Mouse (Mus musculus) lung, embryonic 14.5 days (tissue): ENCODE measurements around the gene Myh8. TPM values are rescaled to one million over a fixed set of nuclear protein-coding genes. Genes with fewer than 3 reads are reported as not detected.
A peak's percentile ranks its signal among the peaks of the same experiment; 100 is the strongest.

Source experiments
- ATAC-seq: fragments of 200-750 bp; cut with Nextera tagmentation; 2 replicates; pipeline ENCODE4 v1.8.0; 2017; ENCODE audit warnings: mild to moderate bottlenecking, moderate TSS enrichment, moderate library complexity; ENCODE audit not compliant: insufficient read depth
- DNase-seq: peaks from one replicate; pipeline ENCODE4 v3.0.0-alpha.2; 2015
- H3K27ac ChIP-seq: fragments of 300-500 bp; sonication (generic); 2 replicates; pipeline ENCODE4 v1.5.1; 2014; ENCODE audit warnings: low read depth, mild to moderate bottlenecking, moderate library complexity
- H3K27me3 ChIP-seq: fragments of 300-500 bp; sonication (generic); 2 replicates; pipeline ENCODE4 v1.6.1; 2014; ENCODE audit warnings: low read length, control low read depth; ENCODE audit not compliant: insufficient read depth
- H3K36me3 ChIP-seq: fragments of 300-500 bp; sonication (generic); 2 replicates; pipeline ENCODE4 v1.6.1; 2014; ENCODE audit warnings: control low read depth; ENCODE audit not compliant: insufficient read depth
- H3K4me1 ChIP-seq: fragments of 300-500 bp; sonication (generic); 2 replicates; pipeline ENCODE4 v1.6.1; 2014; ENCODE audit warnings: antibody characterized with exemption, control low read depth; ENCODE audit not compliant: insufficient read depth
- H3K4me2 ChIP-seq: fragments of 300-500 bp; sonication (generic); 2 replicates; pipeline ENCODE4 v1.6.1; 2014; ENCODE audit warnings: mild to moderate bottlenecking
- H3K4me3 ChIP-seq: fragments of 300-500 bp; sonication (generic); 2 replicates; pipeline ENCODE4 v1.5.1; 2014; ENCODE audit warnings: low read depth, low read length
- H3K9ac ChIP-seq: fragments of 300-500 bp; sonication (generic); 2 replicates; pipeline ENCODE4 v1.6.1; 2014
- H3K9me3 ChIP-seq: fragments of 300-500 bp; sonication (generic); 2 replicates; pipeline ENCODE4 v1.6.1; 2016; ENCODE audit warnings: low read depth, low read length, control low read depth
- CTCF ChIP-seq: IDR thresholded peaks from 2 replicates; pipeline ENCODE4 v1.5.1; 2016; ENCODE audit warnings: antibody characterized with exemption, low read depth
- WGBS: fragments of 180-500 bp; shearing (Covaris S2); extraction: QIAGEN DNeasy Blood & Tissue Kit; methylation state at CpG from one replicate; pipeline ENCODE4 v1.1.7; 2014; 5-methylcytosine and 5-hydroxymethylcytosine counted together
- polyA plus RNA-seq: library from polyadenylated mRNA; unstranded; fragments of >200 nt; fragmentation: Nextera tagmentation; extraction: Ambion mirVana; gene quantifications from 2 replicates; pipeline ENCODE4 v1.2.1, GENCODE M21; 2014

Myh8 gene
- polyA plus RNA-seq, 1 experiment from 2014 or later: 0.22 TPM

DNA sequence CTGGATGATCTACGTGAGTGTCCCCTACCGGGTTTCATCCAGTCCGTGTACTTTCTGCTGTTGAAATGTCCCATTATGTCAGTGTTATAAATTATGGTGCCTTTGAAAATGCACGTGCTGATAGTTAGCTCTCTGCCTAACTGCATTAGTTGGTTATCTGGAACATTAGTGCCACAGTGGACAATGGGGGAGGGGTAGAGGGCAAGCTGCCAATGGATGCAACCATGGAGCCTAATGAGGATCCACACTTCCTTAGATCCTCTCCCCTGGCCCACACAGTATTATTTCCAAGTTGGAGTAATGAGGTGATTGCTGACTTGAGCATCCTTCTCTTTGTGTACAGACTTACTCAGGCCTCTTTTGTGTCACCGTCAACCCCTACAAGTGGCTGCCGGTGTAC is 35.9 kb upstream of the Myh8 start:
- DNase-seq (no peak), ATAC-seq (no peak)
- Histone ChIP-seq H3K4me2 (no peak overlapping the region), H3K4me1 (no peaks in the 10 kb centered on the region), H3K27me3 (no peaks in the 10 kb centered on the region), H3K9me3 (no peaks in the 10 kb centered on the region), H3K27ac (no peak overlapping the region), H3K9ac (no peak overlapping the region), H3K36me3 (no peaks in the 10 kb centered on the region), H3K4me3 (no peak overlapping the region)
- no peak for TF ChIP-seq CTCF
- WGBS: 56% methylated on average over 6 of the region's 6 CpGs

DNA sequence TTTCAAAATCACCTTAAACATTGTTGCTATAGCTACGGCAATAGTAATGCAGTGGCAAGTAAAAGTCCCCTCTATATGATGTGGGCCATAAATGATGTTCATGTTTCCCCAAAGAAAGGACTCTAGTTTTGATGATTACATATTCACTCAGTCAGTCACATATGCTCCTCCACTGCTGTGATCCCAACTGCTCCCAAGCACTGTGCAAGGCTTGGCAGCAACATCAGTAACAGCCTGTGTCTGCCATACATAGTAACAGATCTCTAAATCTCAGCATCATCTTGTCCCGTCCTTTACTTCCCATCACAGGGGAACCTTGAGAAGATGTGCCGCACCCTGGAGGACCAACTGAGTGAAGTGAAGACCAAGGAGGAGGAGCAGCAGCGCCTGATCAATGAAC is 23.2 kb upstream of the Myh8 start:
- WGBS: 89% methylated on average over 4 of the region's 4 CpGs

DNA sequence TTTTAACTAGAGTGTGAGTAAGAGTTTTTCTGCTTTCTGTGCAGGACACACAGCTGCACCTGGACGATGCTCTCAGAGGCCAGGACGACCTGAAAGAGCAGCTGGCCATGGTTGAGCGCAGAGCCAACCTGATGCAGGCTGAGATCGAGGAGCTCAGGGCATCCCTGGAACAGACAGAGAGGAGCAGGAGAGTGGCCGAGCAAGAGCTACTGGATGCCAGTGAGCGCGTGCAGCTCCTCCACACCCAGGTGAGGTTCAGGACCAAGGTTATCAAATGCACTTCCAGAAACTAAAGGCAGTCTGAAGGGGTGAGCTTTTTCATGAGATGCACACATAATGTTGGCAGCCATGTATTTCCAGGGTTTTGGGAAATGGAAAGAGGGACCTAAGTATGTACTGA is 19.9 kb upstream of the Myh8 start:
- Histone ChIP-seq H3K4me1 (no peaks in the 10 kb centered on the region), H3K27ac (no peak overlapping the region), H3K27me3 (no peaks in the 10 kb centered on the region), H3K36me3 (no peaks in the 10 kb centered on the region), H3K9ac (no peak overlapping the region), H3K9me3 (no peaks in the 10 kb centered on the region), H3K4me2 (no peak overlapping the region), H3K4me3 (no peak overlapping the region)
- no peak for TF ChIP-seq CTCF
- ATAC-seq: no peak
- DNase-seq: no peak
- 74% methylated on average over 7 of the region's 7 CpGs for WGBS

More for the DNA sequence above, 23.2 kb upstream of the Myh8 start:
- Histone ChIP-seq H3K4me2 (no peak overlapping the region), H3K9me3 (no peaks in the 10 kb centered on the region), H3K27me3 (no peaks in the 10 kb centered on the region), H3K36me3 (no peaks in the 10 kb centered on the region), H3K9ac (no peak overlapping the region), H3K4me3 (no peak overlapping the region), H3K27ac (no peak overlapping the region), H3K4me1 (no peaks in the 10 kb centered on the region)
- DNase-seq: no peak
- no peak for TF ChIP-seq CTCF
- no peak for ATAC-seq

DNA sequence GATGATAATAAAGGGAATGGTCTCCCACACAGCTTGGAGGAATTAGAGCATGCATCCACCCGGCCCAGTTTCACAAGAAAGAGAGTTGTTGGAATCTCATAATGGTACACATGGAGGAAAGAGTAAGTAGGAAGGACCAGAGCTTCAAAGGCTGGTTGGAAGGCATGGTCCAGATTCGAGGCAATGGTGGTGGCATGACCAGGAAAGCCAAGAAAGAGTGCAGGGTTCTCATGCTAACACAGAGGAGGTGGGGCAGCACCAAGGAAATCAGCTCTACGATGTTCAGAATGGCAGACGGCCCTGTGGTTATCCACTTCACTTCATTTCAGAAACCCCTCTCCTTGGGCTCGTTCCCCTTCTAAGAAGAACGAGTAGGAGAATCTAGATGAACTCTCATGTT is 16.0 kb upstream of the Myh8 start:
- Histone ChIP-seq H3K27me3 (no peaks in the 10 kb centered on the region), H3K36me3 (no peaks in the 10 kb centered on the region), H3K4me3 (no peak overlapping the region), H3K9ac (no peak overlapping the region), H3K27ac (no peak overlapping the region), H3K9me3 (no peaks in the 10 kb centered on the region), H3K4me1 (no peaks in the 10 kb centered on the region), H3K4me2 (no peak overlapping the region)
- ATAC-seq: no peak
- TF ChIP-seq CTCF: no peak
- 77% methylated on average over 6 of the region's 6 CpGs for WGBS
- DNase-seq: no peak

DNA sequence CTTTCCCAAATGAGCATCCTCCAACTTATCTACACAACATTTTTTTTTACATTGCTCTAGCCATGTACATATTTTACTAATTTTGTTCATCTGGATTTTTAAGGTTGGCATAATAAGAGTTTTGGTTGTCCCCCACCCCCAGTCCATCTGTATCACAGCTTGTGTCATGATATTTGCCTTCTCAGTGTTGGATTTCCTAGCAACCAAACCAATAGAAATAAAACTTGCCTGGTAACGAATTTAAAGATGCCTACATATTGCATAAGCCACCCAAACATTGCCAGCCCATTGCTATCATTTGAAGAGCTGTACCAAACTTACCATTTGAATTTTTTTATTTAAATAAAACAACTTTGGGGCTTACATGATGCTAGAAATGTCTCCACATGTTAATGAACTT is 16.5 kb downstream of the Myh8 start:
- DNase-seq: no peak
- Histone ChIP-seq H3K36me3 (no peaks in the 10 kb centered on the region), H3K4me2 (no peak overlapping the region), H3K9me3 (no peaks in the 10 kb centered on the region), H3K27me3 (no peaks in the 10 kb centered on the region), H3K4me1 (no peaks in the 10 kb centered on the region), H3K9ac (no peak overlapping the region), H3K27ac (no peak overlapping the region), H3K4me3 (no peak overlapping the region)
- 72% methylated on average over 1 of the region's 1 CpGs for WGBS
- ATAC-seq: no peak
- TF ChIP-seq CTCF: no peak

DNA sequence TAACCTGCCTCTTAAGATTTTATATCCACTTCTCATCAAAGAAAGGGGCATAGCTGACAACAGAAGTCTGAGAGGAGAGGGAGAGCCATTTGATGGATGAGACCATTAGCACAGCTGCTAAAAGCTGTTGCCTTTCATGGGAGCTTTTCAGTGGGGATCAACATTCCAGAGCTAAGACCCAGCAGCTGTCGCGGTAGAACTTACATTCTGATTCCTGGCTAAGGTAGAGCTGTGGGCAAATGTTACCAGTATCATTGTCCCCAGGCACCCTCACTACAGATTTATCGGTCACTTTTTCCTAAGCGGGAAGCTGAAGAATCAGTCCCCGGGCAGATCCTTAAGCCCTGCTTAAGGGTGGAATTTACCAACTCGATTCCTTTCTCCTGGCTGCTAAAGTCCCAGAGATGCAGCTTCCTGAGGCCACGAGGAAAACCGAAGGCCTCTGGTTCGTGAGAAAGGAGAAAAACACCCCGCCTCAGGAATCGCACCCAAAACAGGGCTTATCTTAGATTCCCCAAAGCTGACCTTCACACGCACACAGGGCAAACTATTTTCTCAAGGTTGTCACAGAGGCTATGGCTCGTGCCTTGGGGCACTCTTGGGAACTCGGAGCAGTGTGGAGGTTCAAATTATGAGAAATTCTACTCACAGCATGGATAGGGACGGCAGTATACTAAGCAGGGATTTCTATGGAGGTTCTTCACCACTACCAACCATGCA is 37.0 kb downstream of the Myh8 start:
- TF ChIP-seq CTCF: no peak
- Histone ChIP-seq H3K9me3 (no peaks in the 10 kb centered on the region), H3K4me1 (no peaks in the 10 kb centered on the region), H3K4me2 (no peak overlapping the region), H3K9ac (no peak overlapping the region), H3K27me3 (no peaks in the 10 kb centered on the region), H3K36me3 (no peaks in the 10 kb centered on the region), H3K27ac (no peak overlapping the region), H3K4me3 (no peak overlapping the region)
- peak; percentile 6 for DNase-seq
- no peak for ATAC-seq
- WGBS: 27% methylated on average over 15 of the region's 15 CpGs

DNA sequence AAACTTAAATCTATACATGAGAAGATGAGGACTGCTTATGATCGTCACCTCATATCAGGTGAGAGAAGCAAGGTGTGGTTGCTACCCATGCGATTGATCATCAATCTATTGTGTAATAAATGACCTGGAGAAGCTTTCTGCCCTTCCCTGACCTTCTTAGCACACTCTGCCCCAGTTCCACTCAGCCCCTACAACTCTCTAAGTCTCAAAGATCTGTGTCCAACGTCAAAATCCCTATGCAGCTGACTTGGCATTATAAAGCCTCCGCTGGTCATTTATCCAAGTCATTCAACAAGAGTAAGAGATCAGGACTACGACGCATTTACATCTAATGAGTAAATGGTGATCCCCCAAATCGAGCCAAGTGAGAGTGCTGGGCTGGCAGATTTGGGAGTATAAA is 44.4 kb downstream of the Myh8 start, which contains the start of gene Myh13:
Gene Myh13, plus strand, starts transcription at position 301 of the 400 bp plus-strand sequence.
- Histone ChIP-seq H3K27me3 (no peaks in the 10 kb centered on the region), H3K9ac (no peak within 1 kb of the TSS), H3K9me3 (no peaks in the 10 kb centered on the region), H3K36me3 (no peaks in the 10 kb centered on the region), H3K27ac (no peak within 1 kb of the TSS), H3K4me1 (no peaks in the 10 kb centered on the region), H3K4me2 (no peak within 1 kb of the TSS), H3K4me3 (no peak within 1 kb of the TSS)
- ATAC-seq (no peak), DNase-seq (no peak)
- TF ChIP-seq CTCF: no peak
- 81% methylated on average over 7 of the region's 7 CpGs for WGBS
